Mouse (Mus musculus): ENCODE results near the gene Serpinf2.
"Not testable (repeated sequence)": the region's sequence is repeated elsewhere in the genome, so short reads cannot be mapped to it uniquely, and the experiment has no call there.

GRCm38 (mm10) chr11:75383529-75383928, 55.9 kb downstream of the Serpinf2 start:
- not testable (repeated sequence) for TF ChIP-seq CTCF (IDR thresholded peaks at IDR 0.05; ENCODE audit: borderline replicate concordance, control insufficient read depth, extremely low read depth, insufficient read depth, low read length, poor library complexity); POLR2A (IDR thresholded peaks at IDR 0.05; ENCODE audit: control insufficient read depth, extremely low read depth, insufficient read depth, low read length, poor library complexity)
